Mouse (Mus musculus) CD4-positive naive resting alpha-beta T cell, adult 57 days (primary cell): ENCODE results near the gene Hexa. TPM values are rescaled to one million over a fixed set of nuclear protein-coding genes. Genes with fewer than 3 reads are reported as not detected.

ENCODE experiments used
- total RNA-seq: library from RNA; stranded (reverse); gene quantifications from one replicate; pipeline ENCODE4 v1.2.4, GENCODE M21; 2023

Gene Hexa
- total RNA-seq = 44.5 TPM

GRCm38 (mm10) chr9:59539441-59540137, at the start of gene Hexa, which contains the start of gene Tmem202:
Gene Hexa, plus strand, starts transcription at chr9:59539540.
Gene Tmem202, minus strand, starts transcription at chr9:59539847.

GRCm38 (mm10) chr9:59577844-59578504, 38.6 kb downstream of the Hexa start, which contains the start of gene Celf6:
Gene Celf6, plus strand, starts transcription at chr9:59577917.

Other genes with a start within 250 kb of the Hexa start
- 84.1 TPM for gene Adpgk, start 248.0 kb upstream of the Hexa start, total RNA-seq
- gene Bbs4, start 186.0 kb upstream of the Hexa start, total RNA-seq = 8.4 TPM
- 183 TPM for gene Arih1, start 52.9 kb upstream of the Hexa start, total RNA-seq
- gene Tmem202, start 307 bp downstream of the Hexa start, total RNA-seq = 0.71 TPM
- not detected for gene Celf6, start 38.4 kb downstream of the Hexa start, total RNA-seq
- gene Parp6, start 77.7 kb downstream of the Hexa start, total RNA-seq = 68.5 TPM
- 408 TPM for gene Pkm, start 116.8 kb downstream of the Hexa start, total RNA-seq
- not detected for gene Gramd2, start 140.6 kb downstream of the Hexa start, total RNA-seq
- 1.4 TPM for gene Senp8, start 211.2 kb downstream of the Hexa start, total RNA-seq
- 20.5 TPM for gene Myo9a, start 211.4 kb downstream of the Hexa start, total RNA-seq